22 mouse cellular contexts compared by ENCODE assay signal in the genomic region with DNA sequence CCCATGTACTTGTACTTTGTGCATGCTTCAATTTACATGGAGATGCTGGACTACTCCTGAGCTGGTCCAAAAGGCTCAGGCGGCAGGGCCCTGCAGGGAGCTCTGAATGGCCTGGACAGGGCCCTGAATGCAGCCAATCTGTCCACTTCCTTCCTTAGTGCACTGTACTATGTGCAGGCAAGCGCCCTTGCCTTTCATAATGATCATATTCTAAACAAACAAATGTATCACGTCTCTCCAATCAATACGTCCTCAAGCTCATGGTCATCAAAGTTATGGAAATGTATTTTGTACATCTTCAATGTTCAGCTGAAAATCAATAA.
DNase-seq lines count a peak whose midpoint lies in the region; ATAC-seq lines count a peak whose summit lies in the region.
"Had no signal": no experiment of that assay in that cellular context is flagged by ENCODE, and none has a peak within 500 bp of the region (broad histone marks: within the 10 kb centered on the region; RNA-seq: fewer than 3 reads in every experiment).

No protein-coding gene starts in this region.

- H3K4me3 ChIP-seq in embryonic facial prominence, embryonic 11.5 days (ENCODE audit: low read depth, low read length) = no peak overlapping the region
- no peak overlapping the region for H3K4me3 ChIP-seq in embryonic facial prominence, embryonic 10.5 days
- no peak overlapping the region for H3K4me3 ChIP-seq in midbrain, embryonic 10.5 days
- H3K4me3 ChIP-seq in midbrain, embryonic 16.5 days (ENCODE audit: low read depth, low read length) = no peak overlapping the region
- H3K4me3 ChIP-seq in hindbrain, embryonic 12.5 days = no peak overlapping the region
- H3K4me3 ChIP-seq in midbrain, embryonic 15.5 days = no peak overlapping the region
- H3K4me3 ChIP-seq: embryonic facial prominence, embryonic 13.5 days; limb, embryonic 13.5 days; liver, embryonic 13.5 days had no signal

- no peaks in the 10 kb centered on the region; the same call in 1 of the 2 replicates for H3K4me1 ChIP-seq in embryonic facial prominence, embryonic 11.5 days (ENCODE audit: control insufficient read depth, insufficient read depth, low read length)
- peaks cover 12% of the 10 kb centered on the region for H3K4me1 ChIP-seq in embryonic facial prominence, embryonic 10.5 days
- H3K4me1 ChIP-seq in midbrain, embryonic 10.5 days = peaks cover 34% of the 10 kb centered on the region
- H3K4me1 ChIP-seq in midbrain, embryonic 16.5 days (ENCODE audit: control insufficient read depth, insufficient read depth, low read length) = peaks cover 9% of the 10 kb centered on the region; the same call in 1 of the 2 replicates
- H3K4me1 ChIP-seq in hindbrain, embryonic 12.5 days = peaks cover 7% of the 10 kb centered on the region
- peaks cover 15% of the 10 kb centered on the region for H3K4me1 ChIP-seq in midbrain, embryonic 15.5 days
- H3K4me1 ChIP-seq: liver, embryonic 13.5 days had no signal

- H3K27ac ChIP-seq in embryonic facial prominence, embryonic 11.5 days (replicated peaks; ENCODE audit: low read depth, low read length) = no peak overlapping the region
- no peak overlapping the region for H3K27ac ChIP-seq in embryonic facial prominence, embryonic 10.5 days (replicated peaks)
- H3K27ac ChIP-seq in midbrain, embryonic 10.5 days (replicated peaks) = peak overlapping the region; percentile 62
- no peak overlapping the region for H3K27ac ChIP-seq in midbrain, embryonic 16.5 days (ENCODE audit: low read length)
- 0 out of 2 replicates have a peak overlapping the region, but pooled peaks have one; percentile 49 for H3K27ac ChIP-seq in hindbrain, embryonic 12.5 days
- H3K27ac ChIP-seq in midbrain, embryonic 15.5 days = no peak overlapping the region
- H3K27ac ChIP-seq: embryonic facial prominence, embryonic 13.5 days; limb, embryonic 13.5 days; liver, embryonic 13.5 days had no signal

- no peak for DNase-seq in embryonic facial prominence, embryonic 11.5 days (ENCODE audit: low spot score)
- no peak for DNase-seq in embryonic facial prominence, embryonic 10.5 days (ENCODE audit: low spot score)
- no peak for DNase-seq in midbrain, embryonic 10.5 days (ENCODE audit: low spot score)
- no peak for DNase-seq in urinary bladder, postnatal 10 days (ENCODE audit: low spot score)
- no peak for DNase-seq in gastrocnemius, postnatal 4 days (ENCODE audit: low spot score in 2 of 2)
- DNase-seq: adrenal gland, postnatal 14 days; cerebellum, adult 9-11 months; gastrocnemius, postnatal 36 days; heart, postnatal 14 days; kidney, postnatal 36 days; liver, embryonic 13.5 days; lung, embryonic 14.5 days; lung, postnatal 4 days; thymus, postnatal 25 days had no signal

- no peaks in the 10 kb centered on the region for H3K9me3 ChIP-seq in embryonic facial prominence, embryonic 11.5 days (replicated peaks; ENCODE audit: control insufficient read depth, low read length)
- no peaks in the 10 kb centered on the region for H3K9me3 ChIP-seq in embryonic facial prominence, embryonic 10.5 days
- H3K9me3 ChIP-seq in midbrain, embryonic 10.5 days (replicated peaks) = no peaks in the 10 kb centered on the region
- H3K9me3 ChIP-seq in midbrain, embryonic 16.5 days (replicated peaks; ENCODE audit: control insufficient read depth, low read length, poor library complexity, severe bottlenecking) = no peaks in the 10 kb centered on the region
- H3K9me3 ChIP-seq in hindbrain, embryonic 12.5 days (replicated peaks) = no peaks in the 10 kb centered on the region
- H3K9me3 ChIP-seq in midbrain, embryonic 15.5 days = no peaks in the 10 kb centered on the region
- H3K9me3 ChIP-seq: embryonic facial prominence, embryonic 13.5 days; limb, embryonic 13.5 days; liver, embryonic 13.5 days had no signal

- H3K27me3 ChIP-seq in embryonic facial prominence, embryonic 11.5 days (ENCODE audit: control insufficient read depth, insufficient read depth, low read length) = no peaks in the 10 kb centered on the region
- H3K27me3 ChIP-seq in embryonic facial prominence, embryonic 10.5 days (replicated peaks; ENCODE audit: low read depth, poor library complexity, severe bottlenecking) = peaks cover 3% of the 10 kb centered on the region; the same call in 1 of the 2 replicates
- 0 out of 2 replicates have a peak, but pooled peaks cover 10% of the 10 kb centered on the region for H3K27me3 ChIP-seq in midbrain, embryonic 10.5 days (ENCODE audit: low read depth, poor library complexity, severe bottlenecking)
- H3K27me3 ChIP-seq in midbrain, embryonic 16.5 days (ENCODE audit: control insufficient read depth, insufficient read depth, low read depth, low read length) = no peaks in the 10 kb centered on the region
- H3K27me3 ChIP-seq in hindbrain, embryonic 12.5 days = no peaks in the 10 kb centered on the region
- no peaks in the 10 kb centered on the region for H3K27me3 ChIP-seq in midbrain, embryonic 15.5 days (replicated peaks)
- H3K27me3 ChIP-seq: embryonic facial prominence, embryonic 13.5 days; limb, embryonic 13.5 days; liver, embryonic 13.5 days; Patski had no signal

- H3K9ac ChIP-seq in embryonic facial prominence, embryonic 11.5 days (replicated peaks; ENCODE audit: low read length) = no peak overlapping the region
- H3K9ac ChIP-seq in midbrain, embryonic 16.5 days (ENCODE audit: low read depth, low read length) = no peak overlapping the region
- no peak overlapping the region for H3K9ac ChIP-seq in hindbrain, embryonic 12.5 days
- no peak overlapping the region for H3K9ac ChIP-seq in midbrain, embryonic 15.5 days
- H3K9ac ChIP-seq: embryonic facial prominence, embryonic 13.5 days; limb, embryonic 13.5 days; liver, embryonic 13.5 days; lung, embryonic 14.5 days had no signal

- 0 out of 2 replicates have a peak, but pooled peaks have one; percentile 18 for ATAC-seq in embryonic facial prominence, embryonic 11.5 days (replicated peaks; ENCODE audit: insufficient number of reproducible peaks, low FRiP score, low TSS enrichment, low read depth)
- ATAC-seq in midbrain, embryonic 16.5 days = no peak
- peak; percentile 35; the same call in 1 of the 2 replicates for ATAC-seq in hindbrain, embryonic 12.5 days (ENCODE audit: low FRiP score)
- peak; percentile 37; the same call in 1 of the 2 replicates for ATAC-seq in midbrain, embryonic 15.5 days (replicated peaks)
- ATAC-seq: inflammation-experienced regulatory T-cells, adult 6 months; Patski had no signal

- H3K4me2 ChIP-seq in embryonic facial prominence, embryonic 11.5 days (ENCODE audit: low read depth, low read length) = no peak overlapping the region
- H3K4me2 ChIP-seq in midbrain, embryonic 16.5 days (ENCODE audit: low read length) = no peak overlapping the region
- H3K4me2 ChIP-seq in hindbrain, embryonic 12.5 days (replicated peaks) = no peak overlapping the region
- no peak overlapping the region for H3K4me2 ChIP-seq in midbrain, embryonic 15.5 days
- H3K4me2 ChIP-seq: embryonic facial prominence, embryonic 13.5 days; heart, embryonic 11.5 days; limb, embryonic 13.5 days; liver, embryonic 13.5 days; lung, embryonic 14.5 days had no signal

- WGBS in embryonic facial prominence, embryonic 11.5 days = 83% methylated on average over 4 of the region's 4 CpGs
- WGBS in embryonic facial prominence, embryonic 10.5 days = 87% methylated on average over 4 of the region's 4 CpGs
- 90% methylated on average over 4 of the region's 4 CpGs for WGBS in midbrain, embryonic 10.5 days
- 62% methylated on average over 4 of the region's 4 CpGs for WGBS in midbrain, embryonic 16.5 days
- WGBS in hindbrain, embryonic 12.5 days = 76% methylated on average over 4 of the region's 4 CpGs
- 71% methylated on average over 4 of the region's 4 CpGs for WGBS in midbrain, embryonic 15.5 days

- no peaks in the 10 kb centered on the region for H3K36me3 ChIP-seq in embryonic facial prominence, embryonic 11.5 days (replicated peaks; ENCODE audit: control insufficient read depth, insufficient read depth, low read depth, low read length)
- no peaks in the 10 kb centered on the region for H3K36me3 ChIP-seq in embryonic facial prominence, embryonic 10.5 days (replicated peaks)
- no peaks in the 10 kb centered on the region for H3K36me3 ChIP-seq in midbrain, embryonic 10.5 days
- H3K36me3 ChIP-seq in midbrain, embryonic 16.5 days (ENCODE audit: control insufficient read depth, insufficient read depth, low read length) = no peaks in the 10 kb centered on the region
- H3K36me3 ChIP-seq in hindbrain, embryonic 12.5 days = no peaks in the 10 kb centered on the region
- H3K36me3 ChIP-seq in midbrain, embryonic 15.5 days (replicated peaks) = no peaks in the 10 kb centered on the region
- H3K36me3 ChIP-seq: embryonic facial prominence, embryonic 13.5 days; limb, embryonic 13.5 days; liver, embryonic 13.5 days had no signal

Comparison
In these comparisons a context has a peak if more than half of its experiments do, and no peak if none do; other contexts are left out.
1. H3K27ac ChIP-seq: peak in midbrain, embryonic 10.5 days (single experiment) and hindbrain, embryonic 12.5 days (single experiment); none in embryonic facial prominence, embryonic 11.5 days (single experiment), embryonic facial prominence, embryonic 10.5 days (single experiment), midbrain, embryonic 16.5 days (single experiment) and midbrain, embryonic 15.5 days (single experiment).